Mouse (Mus musculus): ENCODE measurements around the gene Tmem39a. TPM values are rescaled to one million over a fixed set of nuclear protein-coding genes. Genes with fewer than 3 reads are reported as not detected.

Gene Tmem39a
- 50.5 and 72.2 TPM in 2 replicates for polyA plus RNA-seq (2015; fragmentation: Nextera tagmentation; extraction: Ambion mirVana)

GRCm38 (mm10) chr16:38558221-38558748, at the start of gene Tmem39a:
Tmem39a (plus strand) TSS chr16:38558698.
- Histone ChIP-seq H3K9me3 (replicated peaks) (no peaks in the 10 kb centered on the region), H3K27me3 (peaks cover 27% of the 10 kb centered on the region), H3K4me3 (no peak within 1 kb of the TSS), H3K4me2 (no peak within 1 kb of the TSS), H3K27ac (no peak within 1 kb of the TSS), H3K36me3 (no peaks in the 10 kb centered on the region), H3K9ac (no peak within 1 kb of the TSS), H3K4me1 (replicated peaks) (0 out of 2 replicates have a peak, but pooled peaks cover 3% of the 10 kb centered on the region)
- 83% methylated on average over 3 of the region's 3 CpGs for WGBS
- ATAC-seq (replicated peaks; ENCODE audit: insufficient number of reproducible peaks, insufficient read depth, low FRiP score, low read depth) = no peak

GRCm38 (mm10) chr16:38510846-38511245, 47.7 kb upstream of the Tmem39a start:
- no peak overlapping the region for H3K4me2 ChIP-seq
- ATAC-seq (replicated peaks; ENCODE audit: insufficient number of reproducible peaks, insufficient read depth, low FRiP score, low read depth) = no peak
- H3K4me3 ChIP-seq = no peak overlapping the region
- no peaks in the 10 kb centered on the region for H3K27me3 ChIP-seq
- H3K36me3 ChIP-seq = peaks cover 49% of the 10 kb centered on the region
- no peaks in the 10 kb centered on the region for H3K4me1 ChIP-seq (replicated peaks)
- H3K9ac ChIP-seq = no peak overlapping the region
- 88% methylated on average over 2 of the region's 2 CpGs for WGBS
- H3K27ac ChIP-seq = no peak overlapping the region
- no peaks in the 10 kb centered on the region for H3K9me3 ChIP-seq (replicated peaks)

GRCm38 (mm10) chr16:38519140-38519539, 39.4 kb upstream of the Tmem39a start:
- Histone ChIP-seq H3K4me1 (replicated peaks) (peaks cover 13% of the 10 kb centered on the region), H3K4me3 (no peak overlapping the region), H3K27me3 (no peaks in the 10 kb centered on the region), H3K9me3 (replicated peaks) (no peaks in the 10 kb centered on the region), H3K27ac (no peak overlapping the region), H3K36me3 (peaks cover 38% of the 10 kb centered on the region), H3K4me2 (no peak overlapping the region), H3K9ac (no peak overlapping the region)
- WGBS = 96% methylated on average over 2 of the region's 2 CpGs
- ATAC-seq (replicated peaks; ENCODE audit: insufficient number of reproducible peaks, insufficient read depth, low FRiP score, low read depth) = no peak

GRCm38 (mm10) chr16:38521211-38521987, 37.1 kb upstream of the Tmem39a start:
- Histone ChIP-seq H3K9ac (peak overlapping the region; percentile 52), H3K27me3 (no peaks in the 10 kb centered on the region), H3K4me2 (peak overlapping the region; percentile 66), H3K27ac (no peak overlapping the region), H3K36me3 (peaks cover 34% of the 10 kb centered on the region), H3K4me3 (peak overlapping the region; percentile 99), H3K4me1 (replicated peaks) (peaks cover 13% of the 10 kb centered on the region), H3K9me3 (replicated peaks) (no peaks in the 10 kb centered on the region)
- WGBS = 26% methylated on average over 8 of the region's 8 CpGs
- ATAC-seq (replicated peaks; ENCODE audit: insufficient number of reproducible peaks, insufficient read depth, low FRiP score, low read depth) = no peak

GRCm38 (mm10) chr16:38522129-38523084, 36.1 kb upstream of the Tmem39a start, which contains the start of gene Timmdc1:
Timmdc1 (minus strand) TSS chr16:38522663.
- peak within 1 kb of the TSS; percentile 66 for H3K4me2 ChIP-seq
- H3K9me3 ChIP-seq (replicated peaks) = no peaks in the 10 kb centered on the region
- peaks cover 30% of the 10 kb centered on the region for H3K36me3 ChIP-seq
- ATAC-seq (replicated peaks; ENCODE audit: insufficient number of reproducible peaks, insufficient read depth, low FRiP score, low read depth) = peak; percentile 96
- peak within 1 kb of the TSS; percentile 99 for H3K4me3 ChIP-seq
- H3K4me1 ChIP-seq (replicated peaks) = peaks cover 13% of the 10 kb centered on the region
- WGBS = under 1% methylated on average over 72 of the region's 73 CpGs
- peak within 1 kb of the TSS; percentile 99 for H3K9ac ChIP-seq
- H3K27me3 ChIP-seq = no peaks in the 10 kb centered on the region
- H3K27ac ChIP-seq = peak within 1 kb of the TSS; percentile 98

GRCm38 (mm10) chr16:38526264-38526663, 32.2 kb upstream of the Tmem39a start:
- no peak overlapping the region for H3K4me2 ChIP-seq
- H3K36me3 ChIP-seq = peaks cover 51% of the 10 kb centered on the region
- WGBS = 68% methylated on average over 6 of the region's 6 CpGs
- H3K27ac ChIP-seq = no peak overlapping the region
- no peak overlapping the region for H3K4me3 ChIP-seq
- H3K9ac ChIP-seq = no peak overlapping the region
- no peaks in the 10 kb centered on the region for H3K9me3 ChIP-seq (replicated peaks)
- no peaks in the 10 kb centered on the region for H3K27me3 ChIP-seq
- H3K4me1 ChIP-seq (replicated peaks) = peaks cover 10% of the 10 kb centered on the region
- ATAC-seq (replicated peaks; ENCODE audit: insufficient number of reproducible peaks, insufficient read depth, low FRiP score, low read depth) = no peak

GRCm38 (mm10) chr16:38536544-38537146, 21.9 kb upstream of the Tmem39a start:
- peaks cover 62% of the 10 kb centered on the region for H3K36me3 ChIP-seq

GRCm38 (mm10) chr16:38538716-38539380, 19.6 kb upstream of the Tmem39a start:
- no peak for ATAC-seq (replicated peaks; ENCODE audit: insufficient number of reproducible peaks, insufficient read depth, low FRiP score, low read depth)
- 87% methylated on average over 13 of the region's 13 CpGs for WGBS
- H3K27me3 ChIP-seq = no peaks in the 10 kb centered on the region
- no peaks in the 10 kb centered on the region for H3K9me3 ChIP-seq (replicated peaks)
- no peak overlapping the region for H3K4me2 ChIP-seq
- no peak overlapping the region for H3K9ac ChIP-seq
- no peak overlapping the region for H3K4me3 ChIP-seq
- H3K4me1 ChIP-seq (replicated peaks) = no peaks in the 10 kb centered on the region
- H3K36me3 ChIP-seq = peaks cover 59% of the 10 kb centered on the region
- H3K27ac ChIP-seq = no peak overlapping the region

More at GRCm38 (mm10) chr16:38536544-38537146, 21.9 kb upstream of the Tmem39a start:
- H3K4me1 ChIP-seq (replicated peaks) = no peaks in the 10 kb centered on the region
- no peak overlapping the region for H3K4me2 ChIP-seq
- ATAC-seq (replicated peaks; ENCODE audit: insufficient number of reproducible peaks, insufficient read depth, low FRiP score, low read depth) = no peak
- H3K4me3 ChIP-seq = no peak overlapping the region
- 45% methylated on average over 8 of the region's 8 CpGs for WGBS
- H3K27me3 ChIP-seq = no peaks in the 10 kb centered on the region
- no peak overlapping the region for H3K9ac ChIP-seq
- H3K27ac ChIP-seq = no peak overlapping the region
- no peaks in the 10 kb centered on the region for H3K9me3 ChIP-seq (replicated peaks)

GRCm38 (mm10) chr16:38548000-38548399, 10.5 kb upstream of the Tmem39a start:
- Histone ChIP-seq H3K4me3 (no peak overlapping the region), H3K4me2 (no peak overlapping the region), H3K36me3 (peaks cover 17% of the 10 kb centered on the region; the same call in 1 of the 2 replicates), H3K4me1 (replicated peaks) (peaks cover 18% of the 10 kb centered on the region), H3K9me3 (replicated peaks) (no peaks in the 10 kb centered on the region), H3K9ac (no peak overlapping the region), H3K27me3 (no peaks in the 10 kb centered on the region; the same call in 1 of the 2 replicates), H3K27ac (no peak overlapping the region)
- no peak for ATAC-seq (replicated peaks; ENCODE audit: insufficient number of reproducible peaks, insufficient read depth, low FRiP score, low read depth)
- WGBS = 94% methylated on average over 1 of the region's 1 CpGs
